Mouse (Mus musculus) lung, embryonic 15.5 days (tissue): ENCODE measurements at regions not wholly inside any gene's neighbourhood (a gene's known extent, or its start where the extent isn't known, plus 50 kb on each side); places are given as distances from the start of the nearest gene placed in this dataset.

Experiments
- ATAC-seq: fragments of 200-750 bp; cut with Nextera tagmentation; 2 replicates; pipeline ENCODE4 v1.8.0; 2017; ENCODE audit warnings: moderate number of reproducible peaks, borderline replicate concordance; ENCODE audit not compliant: low FRiP score, low TSS enrichment; ENCODE audit errors: extremely low read depth
- H3K27ac ChIP-seq: fragments of 300-500 bp; sonication (generic); 2 replicates; pipeline ENCODE4 v1.5.1; 2015; ENCODE audit warnings: moderate library complexity, mild to moderate bottlenecking, inconsistent platforms
- H3K27me3 ChIP-seq: fragments of 300-500 bp; sonication (generic); 2 replicates; pipeline ENCODE4 v1.6.1; 2015; ENCODE audit warnings: inconsistent platforms
- H3K36me3 ChIP-seq: fragments of 300-500 bp; sonication (generic); 2 replicates; pipeline ENCODE4 v1.6.1; 2015; ENCODE audit warnings: inconsistent platforms
- H3K4me1 ChIP-seq: fragments of 300-500 bp; sonication (generic); 2 replicates; pipeline ENCODE4 v1.6.1; 2015; ENCODE audit warnings: inconsistent platforms
- H3K4me2 ChIP-seq: fragments of 300-500 bp; sonication (generic); 2 replicates; pipeline ENCODE4 v1.6.1; 2015; ENCODE audit warnings: inconsistent platforms, mild to moderate bottlenecking, moderate library complexity
- H3K4me3 ChIP-seq: fragments of 300-500 bp; sonication (generic); 2 replicates; pipeline ENCODE4 v1.5.1; 2015; ENCODE audit warnings: mild to moderate bottlenecking, inconsistent platforms
- H3K9ac ChIP-seq: fragments of 300-500 bp; sonication (generic); 2 replicates; pipeline ENCODE4 v1.6.1; 2015; ENCODE audit warnings: inconsistent platforms
- H3K9me3 ChIP-seq: fragments of 300-500 bp; sonication (generic); 2 replicates; pipeline ENCODE4 v1.6.1; 2016; ENCODE audit warnings: inconsistent platforms
- WGBS: fragments of 180-500 bp; shearing (Covaris S2); methylation state at CpG from one replicate; pipeline ENCODE4 v1.1.7; 2015; 5-methylcytosine and 5-hydroxymethylcytosine counted together

DNA sequence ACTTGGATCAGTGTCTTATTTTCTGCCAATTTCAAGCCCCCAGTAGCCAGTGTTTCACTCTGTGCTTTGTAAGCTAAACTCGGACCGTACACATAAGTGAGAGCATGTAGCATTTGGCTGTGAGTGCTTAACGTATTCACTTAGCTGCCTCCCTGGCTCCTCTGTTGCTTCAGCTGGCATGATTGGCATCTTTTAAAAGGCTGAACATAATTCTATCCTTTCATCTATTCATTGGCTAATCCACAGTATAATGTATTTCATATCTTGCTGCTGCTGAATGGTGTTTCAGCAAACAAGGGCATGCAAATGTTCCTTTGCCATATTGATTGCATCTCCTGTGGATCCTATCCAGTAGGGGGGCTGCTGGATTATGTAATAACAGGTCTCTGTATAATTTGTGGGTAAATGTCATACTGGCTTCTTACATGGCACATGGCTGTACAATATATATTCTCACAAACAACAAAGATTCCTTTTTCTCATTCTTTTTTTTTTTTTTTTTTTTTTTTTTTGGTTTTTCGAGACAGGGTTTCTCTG lies 169.5 kb upstream of the Zc3h12c start:
- Histone ChIP-seq H3K27ac (no peak overlapping the region), H3K4me3 (no peak overlapping the region), H3K4me1 (no peaks in the 10 kb centered on the region), H3K36me3 (no peaks in the 10 kb centered on the region), H3K9ac (no peak overlapping the region), H3K9me3 (no peaks in the 10 kb centered on the region), H3K4me2 (no peak overlapping the region), H3K27me3 (no peaks in the 10 kb centered on the region)
- WGBS: 64% methylated on average over 4 of the region's 4 CpGs
- ATAC-seq: no peak

DNA sequence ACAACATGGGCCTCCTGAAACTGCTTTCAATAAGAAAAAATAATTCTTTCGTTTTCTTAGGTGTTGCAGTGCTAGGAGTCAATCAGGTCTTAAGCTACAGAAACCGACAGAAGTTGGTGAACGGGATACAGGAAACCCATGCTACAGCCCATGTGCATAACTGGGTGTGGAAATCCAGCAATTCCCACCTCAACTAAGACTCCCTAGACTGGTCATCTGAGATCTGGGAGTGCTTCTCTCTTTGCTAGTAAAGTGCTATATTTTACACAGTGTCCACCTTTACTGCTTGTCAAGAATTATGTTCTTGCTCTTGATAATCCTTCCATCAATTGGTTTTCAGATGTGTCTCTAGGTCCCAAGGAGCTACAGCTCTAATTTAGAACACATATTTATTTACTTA lies 166.4 kb upstream of the Zc3h12c start:
- no peaks in the 10 kb centered on the region for H3K9me3 ChIP-seq
- no peak overlapping the region for H3K4me3 ChIP-seq
- no peak overlapping the region for H3K27ac ChIP-seq
- H3K36me3 ChIP-seq: no peaks in the 10 kb centered on the region
- 81% methylated on average over 3 of the region's 3 CpGs for WGBS
- ATAC-seq: no peak
- H3K4me1 ChIP-seq: no peaks in the 10 kb centered on the region
- no peak overlapping the region for H3K4me2 ChIP-seq
- H3K9ac ChIP-seq: no peak overlapping the region
- H3K27me3 ChIP-seq: no peaks in the 10 kb centered on the region

- Histone ChIP-seq H3K4me3 (no peak overlapping the region), H3K27ac (no peak overlapping the region), H3K4me2 (no peak overlapping the region), H3K9ac (no peak overlapping the region), H3K9me3 (no peaks in the 10 kb centered on the region), H3K4me1 (no peaks in the 10 kb centered on the region), H3K27me3 (no peaks in the 10 kb centered on the region), H3K36me3 (no peaks in the 10 kb centered on the region)
- no peak for ATAC-seq
- WGBS: 42% methylated on average over 2 of the region's 2 CpGs
Observed at GRCm38 (mm10) chr9:52333884-52334283, 165.5 kb upstream of the Zc3h12c start.

DNA sequence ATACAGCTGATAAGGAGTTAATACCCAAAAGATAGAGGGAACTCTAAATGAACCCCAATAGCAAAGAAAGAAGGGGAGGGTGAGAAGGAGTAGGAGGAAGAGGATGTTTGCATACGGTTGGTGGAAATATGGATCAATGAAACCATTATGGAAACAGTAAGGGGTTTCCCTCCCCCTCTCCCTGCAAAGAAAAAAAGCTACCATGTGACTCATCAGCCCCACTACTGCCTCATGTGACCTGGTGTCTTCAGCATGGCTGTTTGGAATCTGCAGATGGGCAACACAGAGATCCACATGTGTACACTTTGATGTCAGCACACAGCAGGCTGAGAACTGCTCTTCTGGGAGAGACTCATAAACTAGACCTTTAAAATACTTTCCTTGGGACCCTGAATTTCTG lies 163.4 kb upstream of the Zc3h12c start:
- no peak overlapping the region for H3K9ac ChIP-seq
- no peak overlapping the region for H3K27ac ChIP-seq
- no peaks in the 10 kb centered on the region for H3K36me3 ChIP-seq
- H3K4me3 ChIP-seq: no peak overlapping the region
- H3K4me2 ChIP-seq: no peak overlapping the region
- no peaks in the 10 kb centered on the region for H3K27me3 ChIP-seq
- 35% methylated on average over 1 of the region's 1 CpGs for WGBS
- no peaks in the 10 kb centered on the region for H3K4me1 ChIP-seq
- ATAC-seq: no peak
- no peaks in the 10 kb centered on the region for H3K9me3 ChIP-seq

DNA sequence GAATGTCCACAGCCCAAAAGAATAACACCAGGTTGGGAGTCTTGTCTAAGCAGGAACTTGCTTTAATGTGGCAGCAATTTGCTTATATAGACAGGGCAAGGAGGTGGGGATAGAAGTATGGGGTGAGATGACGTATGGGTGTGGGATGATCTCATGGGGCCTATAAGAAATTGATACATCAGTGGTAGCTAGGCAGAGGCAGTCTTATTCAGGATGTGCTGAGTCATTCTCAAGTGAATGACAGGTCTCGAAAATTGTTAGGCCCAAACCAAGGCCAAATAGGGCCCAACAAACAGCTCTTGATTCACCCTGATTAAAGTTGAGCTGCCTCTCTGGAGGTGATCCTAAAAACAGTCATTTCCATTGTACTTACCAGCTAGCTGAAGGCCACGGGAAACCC lies 162.3 kb upstream of the Zc3h12c start:
- no peak overlapping the region for H3K4me2 ChIP-seq
- H3K9me3 ChIP-seq: no peaks in the 10 kb centered on the region
- H3K27ac ChIP-seq: no peak overlapping the region
- H3K4me3 ChIP-seq: no peak overlapping the region
- ATAC-seq: no peak
- H3K4me1 ChIP-seq: no peaks in the 10 kb centered on the region
- H3K27me3 ChIP-seq: no peaks in the 10 kb centered on the region
- H3K9ac ChIP-seq: no peak overlapping the region
- no peaks in the 10 kb centered on the region for H3K36me3 ChIP-seq
- 73% methylated on average over 3 of the region's 3 CpGs for WGBS

DNA sequence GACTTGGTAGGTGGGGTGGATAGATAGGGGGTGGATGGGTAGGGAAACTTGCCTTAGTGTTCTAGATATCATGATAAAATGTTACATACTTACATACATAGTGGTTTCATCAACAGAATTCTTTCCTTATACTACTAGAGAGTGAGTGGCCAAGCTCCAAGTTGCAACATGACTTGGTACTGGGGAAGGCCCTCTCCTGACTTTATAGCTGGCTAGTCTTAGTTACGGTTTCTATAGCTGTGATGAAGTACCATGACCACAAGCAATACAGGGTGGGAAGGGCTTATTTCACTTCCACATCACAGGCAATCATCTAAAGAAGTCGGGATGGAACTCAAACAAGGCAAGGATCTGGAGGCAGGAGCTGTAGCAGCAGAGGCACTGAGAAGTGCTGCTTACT lies 156.0 kb upstream of the Zc3h12c start:
- ATAC-seq: no peak

DNA sequence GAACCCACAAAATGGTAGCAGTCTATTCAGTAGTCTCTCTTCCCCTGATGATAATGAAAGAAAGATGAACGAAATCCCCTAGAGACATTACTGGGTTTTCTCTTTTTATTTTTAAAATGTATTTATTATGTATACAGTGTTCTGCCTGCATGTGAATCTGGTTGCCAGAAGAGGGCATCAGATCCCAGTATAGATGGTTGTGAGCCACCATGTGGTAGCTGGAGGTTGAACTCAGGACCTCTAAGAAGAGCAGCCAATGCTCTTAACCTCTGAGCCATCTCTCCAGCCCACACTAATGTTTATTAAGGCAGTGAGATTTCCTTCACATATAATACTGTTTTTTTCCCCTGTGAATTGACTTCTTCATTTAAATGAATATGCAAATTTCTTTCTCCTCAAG lies 155.4 kb upstream of the Zc3h12c start:
- no peak overlapping the region for H3K4me3 ChIP-seq
- 82% methylated on average over 1 of the region's 1 CpGs for WGBS
- ATAC-seq: no peak
- H3K27ac ChIP-seq: no peak overlapping the region
- no peaks in the 10 kb centered on the region for H3K36me3 ChIP-seq
- H3K27me3 ChIP-seq: no peaks in the 10 kb centered on the region
- H3K4me1 ChIP-seq: no peaks in the 10 kb centered on the region
- no peak overlapping the region for H3K9ac ChIP-seq
- H3K9me3 ChIP-seq: no peaks in the 10 kb centered on the region
- H3K4me2 ChIP-seq: no peak overlapping the region

More for the DNA sequence above, 156.0 kb upstream of the Zc3h12c start:
- H3K9ac ChIP-seq: no peak overlapping the region
- no peaks in the 10 kb centered on the region for H3K27me3 ChIP-seq
- WGBS: 78% methylated on average over 2 of the region's 2 CpGs
- no peak overlapping the region for H3K4me2 ChIP-seq
- H3K27ac ChIP-seq: no peak overlapping the region
- H3K9me3 ChIP-seq: no peaks in the 10 kb centered on the region
- no peaks in the 10 kb centered on the region for H3K4me1 ChIP-seq
- no peaks in the 10 kb centered on the region for H3K36me3 ChIP-seq
- H3K4me3 ChIP-seq: no peak overlapping the region

DNA sequence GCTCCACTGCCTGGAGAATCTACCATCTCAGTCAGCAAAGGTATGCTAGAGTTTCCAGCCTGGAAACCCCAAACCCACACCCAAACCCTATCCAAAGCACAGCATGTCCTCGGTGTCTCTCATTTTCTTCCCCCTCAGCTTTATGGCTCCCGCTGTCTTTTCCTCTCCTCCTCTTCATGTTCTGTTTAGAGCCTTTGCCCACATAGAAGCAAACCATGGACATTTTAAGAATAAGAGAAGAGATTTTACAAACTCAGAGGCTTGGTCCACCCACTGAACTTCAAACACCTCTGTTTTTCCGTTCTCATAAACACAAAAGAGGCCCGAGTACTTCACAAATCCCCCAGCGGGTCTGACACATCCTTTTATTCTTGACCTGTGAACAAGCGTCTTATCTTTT lies 154.9 kb upstream of the Zc3h12c start:
- 74% methylated on average over 6 of the region's 6 CpGs for WGBS
- no peak overlapping the region for H3K4me3 ChIP-seq
- H3K9me3 ChIP-seq: no peaks in the 10 kb centered on the region
- no peaks in the 10 kb centered on the region for H3K36me3 ChIP-seq
- no peaks in the 10 kb centered on the region for H3K4me1 ChIP-seq
- no peak overlapping the region for H3K27ac ChIP-seq
- no peaks in the 10 kb centered on the region for H3K27me3 ChIP-seq
- ATAC-seq: no peak
- no peak overlapping the region for H3K4me2 ChIP-seq
- no peak overlapping the region for H3K9ac ChIP-seq

DNA sequence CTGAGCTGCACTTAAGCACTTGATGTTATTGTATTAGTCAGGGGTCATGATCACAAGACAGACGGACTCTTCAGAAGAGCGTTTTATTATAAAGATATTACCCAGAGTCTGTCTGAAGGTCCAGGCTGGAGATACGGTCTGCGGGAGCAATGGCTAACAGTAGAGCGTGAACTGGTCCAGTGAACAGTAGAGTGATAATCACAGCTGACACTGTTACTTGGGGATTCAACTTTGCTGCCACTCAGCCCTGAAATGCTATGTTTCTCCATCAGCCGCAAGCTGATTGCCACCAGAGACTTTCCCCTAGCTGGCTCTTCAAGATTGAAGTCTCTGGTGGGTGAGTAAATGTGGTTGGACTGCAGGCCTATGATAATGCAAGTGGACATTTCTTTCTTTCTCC lies 133.1 kb upstream of the Zc3h12c start:
- Histone ChIP-seq H3K9me3 (no peaks in the 10 kb centered on the region), H3K27ac (no peak overlapping the region), H3K4me2 (no peak overlapping the region), H3K27me3 (no peaks in the 10 kb centered on the region), H3K9ac (no peak overlapping the region), H3K36me3 (no peaks in the 10 kb centered on the region), H3K4me3 (no peak overlapping the region), H3K4me1 (no peaks in the 10 kb centered on the region)
- WGBS: 66% methylated on average over 6 of the region's 6 CpGs
- no peak for ATAC-seq

- no peak overlapping the region for H3K27ac ChIP-seq
- no peaks in the 10 kb centered on the region for H3K4me1 ChIP-seq
- no peaks in the 10 kb centered on the region for H3K27me3 ChIP-seq
- H3K9ac ChIP-seq: no peak overlapping the region
- H3K9me3 ChIP-seq: no peaks in the 10 kb centered on the region
- H3K4me2 ChIP-seq: no peak overlapping the region
- 5% methylated on average over 6 of the region's 6 CpGs for WGBS
- H3K4me3 ChIP-seq: no peak overlapping the region
- no peaks in the 10 kb centered on the region for H3K36me3 ChIP-seq
- ATAC-seq: no peak
Observed at GRCm38 (mm10) chr9:52298329-52298728, 130.0 kb upstream of the Zc3h12c start.

DNA sequence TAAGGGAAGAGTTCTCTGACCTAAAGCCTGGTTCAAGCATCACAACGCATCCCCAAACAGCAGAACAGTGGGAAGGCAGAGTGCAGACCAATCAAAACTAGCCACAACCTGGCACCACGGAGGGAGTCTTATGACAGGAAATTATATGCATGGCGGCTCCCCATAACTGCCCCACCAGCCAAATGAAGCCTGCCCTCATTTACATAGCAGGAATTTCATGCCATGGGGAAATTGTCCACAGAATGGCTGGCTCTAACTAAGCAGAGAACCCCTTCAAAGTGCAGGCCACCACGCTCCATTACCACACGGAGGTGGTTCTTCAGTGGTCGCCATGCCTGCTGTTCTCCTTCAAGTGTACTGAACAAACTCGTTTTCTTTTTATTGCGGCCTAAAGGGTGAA lies 126.3 kb upstream of the Zc3h12c start:
- no peak overlapping the region for H3K4me2 ChIP-seq
- H3K27ac ChIP-seq: no peak overlapping the region
- H3K27me3 ChIP-seq: no peaks in the 10 kb centered on the region
- no peak for ATAC-seq
- no peak overlapping the region for H3K4me3 ChIP-seq
- H3K36me3 ChIP-seq: no peaks in the 10 kb centered on the region
- WGBS: 81% methylated on average over 8 of the region's 8 CpGs
- H3K9me3 ChIP-seq: no peaks in the 10 kb centered on the region
- H3K9ac ChIP-seq: no peak overlapping the region
- no peaks in the 10 kb centered on the region for H3K4me1 ChIP-seq

- Histone ChIP-seq H3K9ac (no peak overlapping the region), H3K4me3 (no peak overlapping the region), H3K27me3 (no peaks in the 10 kb centered on the region), H3K4me1 (peaks cover 6% of the 10 kb centered on the region; the same call in 1 of the 2 replicates), H3K4me2 (no peak overlapping the region), H3K27ac (no peak overlapping the region), H3K36me3 (no peaks in the 10 kb centered on the region), H3K9me3 (no peaks in the 10 kb centered on the region)
- WGBS: 71% methylated on average over 4 of the region's 4 CpGs
- no peak for ATAC-seq
Observed at GRCm38 (mm10) chr9:52289069-52289468, 120.7 kb upstream of the Zc3h12c start.

DNA sequence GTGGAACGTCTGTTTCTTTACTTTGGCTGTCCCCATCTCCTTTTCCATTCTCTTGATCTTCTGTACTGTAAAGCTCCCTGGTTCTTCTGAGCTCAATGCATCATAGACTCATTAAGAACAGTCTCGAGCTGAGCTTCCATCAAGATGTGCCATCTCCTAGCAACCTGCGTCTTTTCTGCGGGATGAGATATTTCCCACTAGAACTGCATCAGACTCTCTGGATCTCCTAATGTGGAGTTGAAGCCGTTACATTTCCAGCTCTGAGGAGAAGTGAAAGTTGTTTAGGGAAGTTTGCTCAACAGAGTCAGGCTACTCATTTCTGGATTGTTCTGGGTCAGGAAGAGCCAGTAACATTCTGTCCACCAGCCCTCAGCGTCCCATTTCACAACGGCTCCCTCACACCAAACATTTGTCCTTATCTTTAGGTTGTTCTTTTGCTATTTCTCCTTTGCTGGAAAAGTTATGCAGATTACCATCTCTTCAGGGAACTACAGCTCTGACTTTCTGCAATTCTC lies 119.4 kb upstream of the Zc3h12c start:
- 68% methylated on average over 7 of the region's 7 CpGs for WGBS
- no peaks in the 10 kb centered on the region for H3K9me3 ChIP-seq
- no peak overlapping the region for H3K4me2 ChIP-seq
- no peak overlapping the region for H3K27ac ChIP-seq
- no peaks in the 10 kb centered on the region for H3K27me3 ChIP-seq
- no peak overlapping the region for H3K4me3 ChIP-seq
- H3K4me1 ChIP-seq: peaks cover 6% of the 10 kb centered on the region; the same call in 1 of the 2 replicates
- no peak for ATAC-seq
- H3K9ac ChIP-seq: no peak overlapping the region
- H3K36me3 ChIP-seq: no peaks in the 10 kb centered on the region
